Mouse (Mus musculus): Measurements from ENCODE around the gene Pdgfra. TPM values are rescaled to one million over a fixed set of nuclear protein-coding genes. Genes with fewer than 3 reads are reported as not detected.

Pdgfra gene
- 17.1 and 17.4 TPM in 2 replicates for polyA plus RNA-seq (2015; fragmentation: Nextera tagmentation; extraction: Ambion mirVana)

GRCm38 (mm10) chr5:75152021-75152425 is at the start of gene Pdgfra:
TSS of gene Pdgfra (plus strand) at chr5:75152292.
- 0 out of 2 replicates have a peak within 1 kb of the TSS, but pooled peaks have one; percentile 1 for H3K27ac ChIP-seq (replicated peaks)
- no peak for ATAC-seq (ENCODE audit: low FRiP score, low read depth)
- peak within 1 kb of the TSS; percentile 40 for H3K4me2 ChIP-seq
- peaks cover 56% of the 10 kb centered on the region for H3K4me1 ChIP-seq (replicated peaks)
- under 1% methylated on average over 10 of the region's 10 CpGs for WGBS
- no peak within 1 kb of the TSS for H3K9ac ChIP-seq
- no peaks in the 10 kb centered on the region for H3K36me3 ChIP-seq
- no peaks in the 10 kb centered on the region for H3K9me3 ChIP-seq
- peaks cover 42% of the 10 kb centered on the region for H3K27me3 ChIP-seq
- H3K4me3 ChIP-seq = peak within 1 kb of the TSS; percentile 30

DNA sequence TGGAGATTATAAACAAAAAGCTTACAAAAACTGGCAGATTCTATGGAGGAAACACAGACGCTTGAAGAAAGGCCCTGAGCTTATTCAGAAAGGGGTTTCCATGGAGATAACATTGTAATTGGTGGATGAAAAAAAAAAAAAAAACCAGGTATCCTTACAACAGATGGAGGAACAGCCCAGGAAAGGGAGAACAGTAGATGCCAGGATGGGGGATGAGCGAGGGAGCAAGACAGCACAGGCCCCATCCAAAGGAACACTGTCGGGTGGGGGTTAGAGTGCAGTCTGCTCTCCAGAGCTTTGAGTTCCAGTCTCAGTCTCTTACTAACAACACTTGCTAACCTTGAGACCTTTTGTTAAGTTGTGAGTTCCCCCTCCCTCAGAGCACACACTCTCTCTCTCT is 45.6 kb upstream of the Pdgfra start:
- no peak overlapping the region for H3K9ac ChIP-seq
- no peaks in the 10 kb centered on the region for H3K36me3 ChIP-seq
- ATAC-seq (ENCODE audit: low FRiP score, low read depth) = no peak
- no peaks in the 10 kb centered on the region for H3K9me3 ChIP-seq
- WGBS = 57% methylated on average over 3 of the region's 3 CpGs
- no peak overlapping the region for H3K27ac ChIP-seq (replicated peaks)
- H3K4me3 ChIP-seq = no peak overlapping the region
- H3K4me1 ChIP-seq (replicated peaks) = no peaks in the 10 kb centered on the region
- H3K27me3 ChIP-seq = no peaks in the 10 kb centered on the region
- no peak overlapping the region for H3K4me2 ChIP-seq

GRCm38 (mm10) chr5:75109368-75109767 is 42.7 kb upstream of the Pdgfra start:
- H3K4me2 ChIP-seq = no peak overlapping the region
- H3K9me3 ChIP-seq = no peaks in the 10 kb centered on the region
- no peak overlapping the region for H3K4me3 ChIP-seq
- no peaks in the 10 kb centered on the region for H3K27me3 ChIP-seq
- H3K27ac ChIP-seq (replicated peaks) = no peak overlapping the region
- ATAC-seq (ENCODE audit: low FRiP score, low read depth) = no peak
- H3K36me3 ChIP-seq = no peaks in the 10 kb centered on the region
- 81% methylated on average over 5 of the region's 5 CpGs for WGBS
- no peaks in the 10 kb centered on the region for H3K4me1 ChIP-seq (replicated peaks)
- H3K9ac ChIP-seq = no peak overlapping the region

DNA sequence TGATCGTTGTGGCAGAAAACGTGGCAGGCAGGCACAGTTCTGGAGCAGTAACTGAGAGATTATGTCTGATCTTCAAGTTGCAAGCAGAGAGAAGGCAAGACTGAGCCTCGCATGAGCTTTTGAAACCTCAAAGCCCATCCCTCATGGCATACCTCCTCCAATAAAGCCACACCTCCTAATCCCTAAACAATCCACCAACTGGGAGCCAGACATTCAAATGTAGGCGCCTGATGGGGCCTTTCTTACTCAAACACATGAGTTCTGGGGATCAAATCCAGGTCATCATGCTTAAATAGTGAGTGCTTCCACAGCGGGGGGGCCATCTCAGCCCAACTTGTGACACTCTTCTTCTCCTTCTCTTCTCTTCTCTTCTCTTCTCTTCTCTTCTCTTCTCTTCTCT is 40.3 kb upstream of the Pdgfra start:
- Histone ChIP-seq H3K4me3 (no peak overlapping the region), H3K9me3 (no peaks in the 10 kb centered on the region), H3K27me3 (no peaks in the 10 kb centered on the region), H3K27ac (replicated peaks) (no peak overlapping the region), H3K4me2 (no peak overlapping the region), H3K4me1 (replicated peaks) (no peaks in the 10 kb centered on the region), H3K36me3 (no peaks in the 10 kb centered on the region), H3K9ac (no peak overlapping the region)
- ATAC-seq (ENCODE audit: low FRiP score, low read depth) = no peak
- WGBS = 59% methylated on average over 5 of the region's 5 CpGs

DNA sequence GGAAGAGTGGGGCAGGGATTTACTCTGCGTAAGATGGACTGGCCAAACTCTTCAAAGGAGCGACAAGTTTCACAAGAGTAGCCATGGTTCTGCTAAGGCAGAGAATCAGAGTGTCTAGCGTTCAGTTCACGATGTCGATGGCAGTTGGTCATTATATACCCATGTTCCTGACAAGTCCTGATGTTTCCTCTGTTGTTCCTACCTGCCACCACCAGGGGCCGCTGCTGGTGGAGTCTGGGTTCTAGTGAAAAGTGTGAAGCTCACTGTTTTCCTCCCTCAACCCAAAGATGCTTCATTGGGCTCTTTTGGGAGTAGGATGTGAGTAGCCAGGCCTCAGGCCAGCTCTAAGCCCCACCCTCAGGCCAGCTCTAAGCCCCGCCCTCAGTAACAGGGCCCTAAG is 33.3 kb upstream of the Pdgfra start:
- Histone ChIP-seq H3K27ac (replicated peaks) (no peak overlapping the region), H3K9me3 (no peaks in the 10 kb centered on the region), H3K4me2 (no peak overlapping the region), H3K27me3 (no peaks in the 10 kb centered on the region), H3K9ac (no peak overlapping the region), H3K36me3 (no peaks in the 10 kb centered on the region), H3K4me1 (replicated peaks) (no peaks in the 10 kb centered on the region), H3K4me3 (no peak overlapping the region)
- no peak for ATAC-seq (ENCODE audit: low FRiP score, low read depth)
- WGBS = 61% methylated on average over 7 of the region's 7 CpGs

DNA sequence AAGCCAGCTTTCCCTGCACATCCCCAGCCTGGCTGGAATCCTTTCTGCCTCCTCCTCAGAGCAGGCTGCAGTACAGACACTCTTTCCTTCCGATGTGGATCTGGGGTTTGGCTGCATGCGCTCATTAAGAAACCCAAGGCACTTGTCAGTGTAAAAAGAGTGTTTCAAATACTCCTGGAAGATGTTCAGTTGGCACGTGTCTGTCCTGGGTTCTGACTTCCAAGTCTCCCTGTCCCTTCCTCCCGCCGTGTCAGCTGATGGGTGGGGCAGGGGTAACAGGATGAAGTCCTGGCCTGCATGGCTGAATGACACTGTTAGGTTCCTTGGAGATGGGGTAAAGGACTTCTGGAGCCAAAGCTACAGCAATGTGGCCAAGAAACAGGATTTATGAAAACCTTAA is 30.4 kb upstream of the Pdgfra start:
- H3K36me3 ChIP-seq = no peaks in the 10 kb centered on the region
- no peak overlapping the region for H3K4me2 ChIP-seq
- H3K9ac ChIP-seq = no peak overlapping the region
- no peak for ATAC-seq (ENCODE audit: low FRiP score, low read depth)
- no peaks in the 10 kb centered on the region for H3K9me3 ChIP-seq
- H3K27ac ChIP-seq (replicated peaks) = no peak overlapping the region
- 49% methylated on average over 5 of the region's 5 CpGs for WGBS
- no peaks in the 10 kb centered on the region for H3K4me1 ChIP-seq (replicated peaks)
- H3K4me3 ChIP-seq = no peak overlapping the region
- H3K27me3 ChIP-seq = no peaks in the 10 kb centered on the region

GRCm38 (mm10) chr5:75134681-75135080 is 17.4 kb upstream of the Pdgfra start:
- WGBS = 86% methylated on average over 7 of the region's 7 CpGs
- no peaks in the 10 kb centered on the region for H3K36me3 ChIP-seq

DNA sequence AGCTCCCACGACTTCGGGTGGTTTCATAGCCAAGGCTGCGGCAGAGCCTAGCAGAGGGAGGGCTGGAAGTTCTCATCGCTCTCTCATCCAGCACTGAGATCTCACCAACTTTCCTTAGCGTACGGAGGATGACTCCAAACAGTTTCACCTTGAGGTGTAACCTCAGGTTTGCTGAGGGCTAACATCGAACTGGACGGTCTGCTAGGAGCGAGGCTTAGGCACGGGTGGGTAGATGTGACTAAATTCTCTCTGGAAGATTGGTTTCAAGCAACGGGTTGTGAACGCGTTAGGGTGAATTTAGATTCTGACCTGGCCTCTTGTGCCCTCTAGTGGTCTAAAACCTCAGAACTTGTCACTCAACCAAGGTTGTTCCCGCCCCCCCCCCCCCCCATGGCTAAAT is 9.0 kb upstream of the Pdgfra start:
- no peak for ATAC-seq (ENCODE audit: low FRiP score, low read depth)
- H3K27me3 ChIP-seq = peaks cover 62% of the 10 kb centered on the region

More at GRCm38 (mm10) chr5:75134681-75135080, 17.4 kb upstream of the Pdgfra start:
- ATAC-seq (ENCODE audit: low FRiP score, low read depth) = no peak
- H3K4me3 ChIP-seq = no peak overlapping the region
- no peak overlapping the region for H3K4me2 ChIP-seq
- no peak overlapping the region for H3K27ac ChIP-seq (replicated peaks)
- H3K9me3 ChIP-seq = no peaks in the 10 kb centered on the region
- H3K27me3 ChIP-seq = 0 out of 2 replicates have a peak, but pooled peaks cover 4% of the 10 kb centered on the region
- no peaks in the 10 kb centered on the region for H3K4me1 ChIP-seq (replicated peaks)
- H3K9ac ChIP-seq = no peak overlapping the region

GRCm38 (mm10) chr5:75143767-75144166 is 8.3 kb upstream of the Pdgfra start:
- H3K27ac ChIP-seq (replicated peaks) = no peak overlapping the region
- 0 out of 2 replicates have a peak overlapping the region, but pooled peaks have one; percentile 56 for H3K4me2 ChIP-seq
- ATAC-seq (ENCODE audit: low FRiP score, low read depth) = no peak
- H3K27me3 ChIP-seq = peaks cover 69% of the 10 kb centered on the region
- no peak overlapping the region for H3K4me3 ChIP-seq
- no peaks in the 10 kb centered on the region for H3K9me3 ChIP-seq
- no peak overlapping the region for H3K9ac ChIP-seq
- no peaks in the 10 kb centered on the region for H3K36me3 ChIP-seq
- peaks cover 5% of the 10 kb centered on the region for H3K4me1 ChIP-seq (replicated peaks)
- WGBS = 45% methylated on average over 7 of the region's 7 CpGs

More for the DNA sequence above, 9.0 kb upstream of the Pdgfra start:
- H3K9me3 ChIP-seq = no peaks in the 10 kb centered on the region
- H3K4me1 ChIP-seq (replicated peaks) = peaks cover 5% of the 10 kb centered on the region
- peak overlapping the region; percentile 31 for H3K4me3 ChIP-seq
- peak overlapping the region; percentile 17; the same call in 1 of the 2 replicates for H3K9ac ChIP-seq
- no peaks in the 10 kb centered on the region for H3K36me3 ChIP-seq
- peak overlapping the region; percentile 56 for H3K4me2 ChIP-seq
- WGBS = 4% methylated on average over 14 of the region's 14 CpGs
- no peak overlapping the region for H3K27ac ChIP-seq (replicated peaks)

GRCm38 (mm10) chr5:75145341-75145740 is 6.8 kb upstream of the Pdgfra start:
- Histone ChIP-seq H3K9me3 (no peaks in the 10 kb centered on the region), H3K27ac (replicated peaks) (no peak overlapping the region), H3K4me2 (no peak overlapping the region), H3K9ac (no peak overlapping the region), H3K4me1 (replicated peaks) (peaks cover 8% of the 10 kb centered on the region), H3K4me3 (no peak overlapping the region), H3K27me3 (peaks cover 64% of the 10 kb centered on the region), H3K36me3 (no peaks in the 10 kb centered on the region)
- no peak for ATAC-seq (ENCODE audit: low FRiP score, low read depth)
- WGBS = 76% methylated on average over 2 of the region's 2 CpGs

DNA sequence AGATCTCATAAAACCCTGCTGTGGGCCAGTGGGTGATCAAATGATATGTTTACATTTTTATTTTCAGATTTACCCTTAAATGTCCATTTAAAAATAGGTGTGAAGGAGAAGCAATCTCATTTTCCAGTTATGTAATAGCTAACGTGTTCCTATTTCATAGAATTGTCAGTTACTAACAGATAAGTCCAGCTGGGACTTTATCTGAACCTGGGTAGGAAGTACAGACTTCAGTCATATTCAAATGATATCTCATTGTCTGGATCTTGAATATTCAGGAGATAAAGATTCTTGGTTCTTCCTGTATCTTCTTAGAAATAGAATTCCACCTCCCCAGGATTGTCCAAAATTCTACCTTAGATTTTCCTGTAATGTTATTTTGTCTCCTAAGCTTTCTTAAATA is 5.6 kb upstream of the Pdgfra start:
- Histone ChIP-seq H3K9ac (no peak overlapping the region), H3K9me3 (no peaks in the 10 kb centered on the region), H3K4me1 (replicated peaks) (peaks cover 17% of the 10 kb centered on the region), H3K4me3 (no peak overlapping the region), H3K27ac (replicated peaks) (no peak overlapping the region), H3K4me2 (no peak overlapping the region), H3K36me3 (no peaks in the 10 kb centered on the region), H3K27me3 (peaks cover 68% of the 10 kb centered on the region)
- WGBS = 79% methylated on average over 1 of the region's 1 CpGs
- ATAC-seq (ENCODE audit: low FRiP score, low read depth) = no peak

- Histone ChIP-seq H3K4me3 (no peak overlapping the region), H3K4me2 (peak overlapping the region; percentile 31), H3K36me3 (no peaks in the 10 kb centered on the region), H3K9me3 (no peaks in the 10 kb centered on the region), H3K27me3 (peaks cover 64% of the 10 kb centered on the region), H3K9ac (no peak overlapping the region), H3K4me1 (replicated peaks) (peaks cover 26% of the 10 kb centered on the region), H3K27ac (replicated peaks) (no peak overlapping the region)
- ATAC-seq (ENCODE audit: low FRiP score, low read depth) = no peak
- 2% methylated on average over 30 of the region's 30 CpGs for WGBS
These were observed 3.6 kb upstream of the Pdgfra start for GRCm38 (mm10) chr5:75148343-75149127.
